Mouse (Mus musculus) forebrain, embryonic 15.5 days (tissue): Measurements from ENCODE around the gene Dcx. TPM values are rescaled to one million over a fixed set of nuclear protein-coding genes. Genes with fewer than 3 reads are reported as not detected.

Source experiments
- ATAC-seq: fragments of 200-750 bp; cut with Nextera tagmentation; replicated peaks from 2 replicates; pipeline ENCODE4 v1.8.0; 2017; ENCODE audit warnings: mild to moderate bottlenecking, moderate TSS enrichment, moderate library complexity
- H3K27ac ChIP-seq: fragments of 300-500 bp; sonication (generic); replicated peaks from 2 replicates; pipeline ENCODE4 v1.5.1; 2015; ENCODE audit warnings: mild to moderate bottlenecking, inconsistent platforms
- H3K27me3 ChIP-seq: fragments of 300-500 bp; sonication (generic); 2 replicates; pipeline ENCODE4 v1.6.1; 2015; ENCODE audit warnings: inconsistent platforms
- H3K36me3 ChIP-seq: fragments of 300-500 bp; sonication (generic); 2 replicates; pipeline ENCODE4 v1.6.1; 2015; ENCODE audit warnings: mild to moderate bottlenecking, inconsistent platforms
- H3K4me1 ChIP-seq: fragments of 300-500 bp; sonication (generic); 2 replicates; pipeline ENCODE4 v1.6.1; 2015; ENCODE audit warnings: inconsistent platforms
- H3K4me2 ChIP-seq: fragments of 300-500 bp; sonication (generic); replicated peaks from 2 replicates; pipeline ENCODE4 v1.6.1; 2015; ENCODE audit warnings: mild to moderate bottlenecking, inconsistent platforms
- H3K4me3 ChIP-seq: fragments of 300-500 bp; sonication (generic); 2 replicates; pipeline ENCODE4 v1.5.1; 2015; ENCODE audit warnings: mild to moderate bottlenecking, inconsistent platforms
- H3K9ac ChIP-seq: fragments of 300-500 bp; sonication (generic); replicated peaks from 2 replicates; pipeline ENCODE4 v1.6.1; 2015; ENCODE audit warnings: mild to moderate bottlenecking, inconsistent platforms
- H3K9me3 ChIP-seq: fragments of 300-500 bp; sonication (generic); 2 replicates; pipeline ENCODE4 v1.6.1; 2016; ENCODE audit warnings: inconsistent platforms
- WGBS: fragments of 180-500 bp; shearing (Covaris S2); methylation state at CpG from one replicate; pipeline ENCODE4 v1.1.7; 2015; ENCODE audit warnings: mixed read lengths; 5-methylcytosine and 5-hydroxymethylcytosine counted together
- polyA plus RNA-seq: library from polyadenylated mRNA; unstranded; fragments of >200 nt; fragmentation: Nextera tagmentation; extraction: Ambion mirVana; gene quantifications from 2 replicates; pipeline ENCODE4 v1.2.1, GENCODE M21; 2015

The Dcx gene
- polyA plus RNA-seq, 1 experiment from 2014 or later: 353 TPM

DNA sequence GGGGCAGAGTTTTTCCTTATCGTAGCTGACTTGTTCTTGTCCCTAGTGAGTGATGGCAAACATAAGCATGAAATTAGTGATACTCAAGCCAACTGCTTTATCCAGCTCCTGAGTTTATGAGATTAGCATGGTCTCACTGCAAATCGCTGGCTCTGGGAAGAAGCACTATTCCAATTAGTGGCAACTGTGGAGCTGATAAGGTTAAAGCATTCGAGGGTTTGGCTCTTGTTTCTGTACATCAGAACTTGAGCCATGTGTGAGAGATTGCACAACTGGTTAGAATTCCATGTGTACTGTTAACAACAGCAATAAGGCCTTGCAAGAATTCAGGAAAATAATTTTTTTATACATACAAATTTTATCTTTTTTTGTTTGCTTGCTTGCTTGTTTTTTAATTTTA is 39.9 kb downstream of the Dcx start:
- Histone ChIP-seq H3K4me2 (no peak overlapping the region), H3K9ac (no peak overlapping the region), H3K4me3 (no peak overlapping the region), H3K27ac (no peak overlapping the region), H3K27me3 (0 out of 2 replicates have a peak, but pooled peaks cover 2% of the 10 kb centered on the region), H3K4me1 (peaks cover 13% of the 10 kb centered on the region), H3K9me3 (no peaks in the 10 kb centered on the region), H3K36me3 (no peaks in the 10 kb centered on the region)
- WGBS: 66% methylated on average over 3 of the region's 3 CpGs
- no peak for ATAC-seq

DNA sequence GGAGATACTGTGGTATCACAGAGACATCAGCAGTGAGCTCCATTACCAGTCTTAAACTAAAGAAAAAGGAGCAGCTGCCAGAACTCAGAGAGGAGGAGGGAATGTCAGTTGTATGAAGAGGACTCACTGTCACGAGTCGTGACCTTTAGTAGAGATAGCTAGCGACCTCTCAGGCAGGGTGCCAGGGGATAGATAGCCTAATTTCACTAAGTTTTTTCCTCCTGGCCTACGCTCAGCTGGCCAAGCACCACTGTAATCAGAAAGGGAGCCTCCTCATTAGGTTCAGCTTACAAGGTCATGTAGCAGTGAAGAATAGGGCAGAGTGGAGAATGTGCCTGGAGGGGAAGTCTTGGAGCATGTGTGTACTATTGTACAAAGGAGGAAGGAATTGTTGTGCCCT is 47.3 kb downstream of the Dcx start:
- no peak overlapping the region for H3K4me2 ChIP-seq
- no peaks in the 10 kb centered on the region for H3K9me3 ChIP-seq
- H3K36me3 ChIP-seq: no peaks in the 10 kb centered on the region
- ATAC-seq: no peak
- H3K27me3 ChIP-seq: 0 out of 2 replicates have a peak, but pooled peaks cover 2% of the 10 kb centered on the region
- peaks cover 33% of the 10 kb centered on the region for H3K4me1 ChIP-seq
- H3K4me3 ChIP-seq: no peak overlapping the region
- H3K27ac ChIP-seq: no peak overlapping the region
- H3K9ac ChIP-seq: no peak overlapping the region
- WGBS: 66% methylated on average over 4 of the region's 4 CpGs

DNA sequence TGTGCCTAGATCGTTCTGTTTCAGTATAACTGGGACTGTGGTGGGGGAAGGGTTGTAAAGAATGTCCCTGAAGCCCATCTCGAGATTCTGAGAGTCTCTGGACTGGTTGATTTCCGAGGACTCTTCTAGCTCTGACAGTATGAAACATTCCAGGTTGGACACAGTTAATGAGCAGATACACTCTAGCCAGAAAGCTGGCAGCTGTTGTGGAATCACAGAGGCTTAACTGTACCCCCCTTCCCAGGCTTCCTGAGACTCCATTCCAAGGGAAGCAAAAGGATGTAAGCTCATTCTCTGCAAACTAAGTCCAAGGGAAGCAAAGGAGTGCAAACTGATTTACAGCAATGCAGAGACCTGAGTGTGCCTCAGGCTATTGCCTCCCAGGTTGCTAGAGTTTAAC is 48.2 kb downstream of the Dcx start:
- Histone ChIP-seq H3K27ac (no peak overlapping the region), H3K36me3 (no peaks in the 10 kb centered on the region), H3K4me2 (no peak overlapping the region), H3K9me3 (no peaks in the 10 kb centered on the region), H3K27me3 (0 out of 2 replicates have a peak, but pooled peaks cover 2% of the 10 kb centered on the region), H3K4me3 (no peak overlapping the region), H3K4me1 (peaks cover 33% of the 10 kb centered on the region), H3K9ac (no peak overlapping the region)
- no peak for ATAC-seq
- WGBS: 42% methylated on average over 3 of the region's 3 CpGs

DNA sequence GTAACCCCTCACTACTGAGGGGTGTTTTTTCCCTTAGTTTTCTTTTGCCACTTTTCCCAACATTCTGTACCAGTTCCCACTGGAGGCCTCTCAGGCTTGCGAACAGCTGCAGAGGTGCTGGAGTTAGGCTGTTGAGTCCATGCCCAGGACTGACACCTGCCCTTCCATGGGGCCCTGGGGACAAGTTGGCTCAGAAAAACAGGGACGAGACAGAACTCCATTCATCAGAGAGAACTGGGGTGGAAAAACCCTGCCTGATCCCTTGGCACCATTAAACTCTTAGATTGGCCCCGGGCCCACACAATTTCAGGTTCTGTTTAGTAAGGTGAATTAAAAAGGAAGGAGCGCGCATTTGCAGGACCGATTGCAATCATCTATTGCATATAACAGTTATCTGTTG is 48.8 kb downstream of the Dcx start:
- 0 out of 2 replicates have a peak, but pooled peaks cover 2% of the 10 kb centered on the region for H3K27me3 ChIP-seq
- H3K9me3 ChIP-seq: no peaks in the 10 kb centered on the region
- H3K36me3 ChIP-seq: no peaks in the 10 kb centered on the region
- no peak overlapping the region for H3K9ac ChIP-seq
- H3K4me2 ChIP-seq: no peak overlapping the region
- no peak overlapping the region for H3K27ac ChIP-seq
- 56% methylated on average over 6 of the region's 6 CpGs for WGBS
- H3K4me1 ChIP-seq: peaks cover 33% of the 10 kb centered on the region
- H3K4me3 ChIP-seq: no peak overlapping the region
- 0 out of 2 replicates have a peak, but pooled peaks have one; percentile 35 for ATAC-seq

DNA sequence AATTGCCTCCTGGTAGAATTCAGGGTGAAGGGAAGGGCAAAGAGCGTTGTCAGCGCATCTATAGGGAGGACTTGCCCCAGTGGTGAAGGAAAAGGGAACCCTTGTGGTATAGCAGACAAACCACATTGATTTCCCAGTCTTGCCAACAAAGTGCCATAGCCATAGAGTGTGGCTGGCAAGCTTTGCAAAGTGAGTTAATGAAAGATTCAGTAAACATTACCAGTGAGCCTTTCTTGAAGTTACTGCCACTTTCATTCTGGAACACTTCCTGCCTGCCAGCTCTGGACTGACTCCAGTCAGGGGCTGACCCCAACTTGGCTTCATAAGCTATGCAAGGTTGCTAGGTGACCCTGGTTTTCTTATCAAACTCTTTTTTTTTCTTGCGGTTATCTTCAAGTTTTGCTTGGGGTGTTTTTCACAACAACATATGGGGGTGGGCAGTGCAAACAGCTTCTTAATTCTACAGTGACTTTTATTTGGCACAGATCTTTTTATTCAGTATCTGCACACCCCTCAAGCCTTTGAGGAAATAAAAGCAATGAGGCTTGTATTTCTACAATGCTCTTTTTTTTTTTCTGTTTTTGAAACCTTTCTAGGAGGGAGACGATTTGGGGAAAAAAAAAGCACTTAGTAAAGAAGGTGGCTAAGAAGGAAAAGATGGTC is 51.2 kb downstream of the Dcx start:
- peak; percentile 78 for ATAC-seq
- H3K9ac ChIP-seq: no peak overlapping the region
- peaks cover 33% of the 10 kb centered on the region for H3K4me1 ChIP-seq
- no peak overlapping the region for H3K4me2 ChIP-seq
- peaks cover 4% of the 10 kb centered on the region for H3K36me3 ChIP-seq
- 44% methylated on average over 4 of the region's 4 CpGs for WGBS
- H3K4me3 ChIP-seq: no peak overlapping the region
- peak overlapping the region; percentile 35; the same call in 1 of the 2 replicates for H3K27ac ChIP-seq
- no peaks in the 10 kb centered on the region for H3K27me3 ChIP-seq
- no peaks in the 10 kb centered on the region for H3K9me3 ChIP-seq

DNA sequence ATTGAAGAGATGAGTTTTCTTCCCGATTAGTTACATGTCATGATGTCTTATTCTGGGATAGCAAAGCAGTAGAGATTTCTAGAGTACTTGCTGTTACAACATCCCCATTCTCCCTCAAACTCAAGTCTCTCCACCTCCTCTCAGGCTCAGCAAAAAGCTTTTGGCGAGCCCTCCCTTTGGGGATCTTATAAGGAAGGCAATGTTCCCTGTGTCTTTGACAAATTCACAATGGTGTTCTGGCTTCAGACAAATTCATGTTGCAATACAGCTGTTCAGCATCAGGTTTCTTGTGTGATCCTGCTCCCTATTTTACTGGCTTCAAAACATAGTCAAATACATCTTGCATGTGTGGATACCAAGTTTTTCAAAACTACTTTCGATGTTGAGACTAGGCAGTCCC is 53.5 kb downstream of the Dcx start:
- 91% methylated on average over 3 of the region's 3 CpGs for WGBS
- ATAC-seq: no peak
- H3K4me3 ChIP-seq: no peak overlapping the region

DNA sequence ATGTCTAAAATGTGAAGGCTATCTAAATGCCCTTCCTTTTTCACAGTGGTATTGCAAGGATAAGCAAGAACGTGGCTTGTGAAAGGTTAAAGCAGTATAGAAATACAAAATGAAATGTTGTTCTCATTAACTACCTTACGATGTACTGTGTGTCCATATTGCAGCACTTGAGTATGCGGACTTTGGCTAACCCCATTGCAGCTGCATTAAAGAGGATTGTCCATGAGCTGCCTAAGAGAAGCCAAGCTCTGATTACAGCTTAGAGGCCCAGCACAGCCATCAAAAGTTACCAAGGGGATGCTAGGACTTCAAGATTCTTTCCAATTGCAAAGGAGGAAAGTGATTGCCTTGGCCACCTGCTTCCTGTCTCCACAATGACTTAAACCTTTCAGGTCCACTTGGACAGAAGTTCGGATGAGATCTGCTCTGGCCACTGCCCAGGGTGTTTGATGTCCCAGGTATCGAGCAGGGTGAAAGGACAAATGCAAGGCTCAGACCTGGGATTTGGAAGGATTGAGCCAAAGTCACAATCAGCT is 65.9 kb downstream of the Dcx start:
- H3K4me3 ChIP-seq: no peak overlapping the region
- no peak overlapping the region for H3K9ac ChIP-seq
- no peaks in the 10 kb centered on the region for H3K4me1 ChIP-seq
- H3K27ac ChIP-seq: no peak overlapping the region
- H3K9me3 ChIP-seq: no peaks in the 10 kb centered on the region
- H3K4me2 ChIP-seq: no peak overlapping the region
- peaks cover 16% of the 10 kb centered on the region; the same call in 1 of the 2 replicates for H3K36me3 ChIP-seq
- no peaks in the 10 kb centered on the region for H3K27me3 ChIP-seq
- 87% methylated on average over 5 of the region's 5 CpGs for WGBS
- ATAC-seq: no peak

More for the DNA sequence above, 53.5 kb downstream of the Dcx start:
- H3K4me1 ChIP-seq: peaks cover 19% of the 10 kb centered on the region
- H3K4me2 ChIP-seq: no peak overlapping the region
- no peaks in the 10 kb centered on the region for H3K27me3 ChIP-seq
- no peaks in the 10 kb centered on the region for H3K9me3 ChIP-seq
- no peak overlapping the region for H3K27ac ChIP-seq
- peaks cover 12% of the 10 kb centered on the region for H3K36me3 ChIP-seq
- no peak overlapping the region for H3K9ac ChIP-seq

DNA sequence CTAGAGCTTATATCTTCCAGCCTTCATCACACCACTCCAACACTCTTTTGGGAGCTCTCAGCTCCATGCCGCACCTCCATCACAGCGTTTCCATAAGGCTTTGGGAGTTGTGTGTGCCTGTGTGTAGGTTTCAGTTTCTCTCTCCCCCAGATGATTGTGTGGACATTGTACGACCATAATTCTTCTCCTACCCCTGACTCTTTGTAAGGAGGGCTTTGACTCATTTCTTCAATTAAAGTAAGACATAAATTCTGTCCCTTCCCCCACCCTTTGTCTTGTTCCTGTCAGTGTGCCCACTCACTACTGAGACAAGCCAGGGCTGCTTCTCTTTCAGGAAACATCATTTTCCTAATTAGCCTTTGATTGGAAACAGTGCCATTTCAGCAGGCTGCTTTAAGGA is 81.8 kb downstream of the Dcx start:
- H3K4me2 ChIP-seq: no peak overlapping the region
- no peaks in the 10 kb centered on the region for H3K27me3 ChIP-seq
- H3K9me3 ChIP-seq: no peaks in the 10 kb centered on the region
- H3K4me1 ChIP-seq: no peaks in the 10 kb centered on the region
- WGBS: 72% methylated on average over 3 of the region's 3 CpGs
- H3K4me3 ChIP-seq: no peak overlapping the region
- no peak for ATAC-seq
- H3K36me3 ChIP-seq: no peaks in the 10 kb centered on the region
- H3K27ac ChIP-seq: no peak overlapping the region
- no peak overlapping the region for H3K9ac ChIP-seq

DNA sequence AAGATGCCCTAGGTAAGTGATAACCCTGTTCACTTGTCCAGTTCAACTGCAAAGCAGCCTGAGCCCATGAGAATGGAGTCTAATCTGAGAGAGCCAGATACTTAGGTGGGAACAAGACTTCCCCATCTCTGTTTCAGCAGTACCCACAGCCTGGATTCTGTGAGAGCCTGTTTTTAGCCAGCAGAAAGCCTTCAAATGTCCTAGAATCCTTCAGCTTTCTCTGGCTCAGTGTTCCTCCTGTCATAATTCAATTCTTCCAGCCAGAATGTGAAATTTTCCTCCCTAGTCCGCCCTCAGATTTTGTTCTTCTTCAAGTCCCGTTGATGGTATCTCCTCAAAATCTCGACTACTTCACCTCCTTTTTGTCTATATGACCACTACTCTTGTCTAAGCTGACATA is 83.1 kb downstream of the Dcx start:
- no peaks in the 10 kb centered on the region for H3K9me3 ChIP-seq
- no peak for ATAC-seq
- no peak overlapping the region for H3K4me2 ChIP-seq
- 84% methylated on average over 3 of the region's 3 CpGs for WGBS
- H3K27me3 ChIP-seq: no peaks in the 10 kb centered on the region
- no peak overlapping the region for H3K27ac ChIP-seq
- no peaks in the 10 kb centered on the region for H3K36me3 ChIP-seq
- H3K9ac ChIP-seq: no peak overlapping the region
- H3K4me3 ChIP-seq: no peak overlapping the region
- no peaks in the 10 kb centered on the region for H3K4me1 ChIP-seq

DNA sequence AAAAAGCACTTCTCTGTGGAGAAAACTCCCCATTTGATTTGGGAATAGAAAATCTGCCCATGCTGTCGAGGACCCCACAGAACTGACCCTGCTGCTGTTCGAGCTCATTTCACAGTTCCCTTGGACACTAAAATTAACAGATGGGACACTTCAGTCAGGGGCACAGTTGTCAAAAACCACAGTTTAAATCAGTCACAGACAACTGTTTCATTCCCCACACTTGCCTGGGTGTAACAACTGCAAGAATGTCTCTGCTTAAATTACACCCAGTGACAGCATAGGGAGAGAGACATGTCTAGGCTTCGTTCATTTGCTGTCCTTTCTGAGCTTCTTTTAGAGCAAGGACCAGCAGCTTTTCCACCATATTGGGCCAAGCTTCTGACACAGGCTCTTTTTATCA is 86.5 kb downstream of the Dcx start:
- Histone ChIP-seq H3K4me2 (no peak overlapping the region), H3K27me3 (no peaks in the 10 kb centered on the region), H3K36me3 (no peaks in the 10 kb centered on the region), H3K4me3 (no peak overlapping the region), H3K9ac (no peak overlapping the region), H3K4me1 (no peaks in the 10 kb centered on the region), H3K27ac (no peak overlapping the region), H3K9me3 (no peaks in the 10 kb centered on the region)
- 71% methylated on average over 3 of the region's 3 CpGs for WGBS
- ATAC-seq: no peak

DNA sequence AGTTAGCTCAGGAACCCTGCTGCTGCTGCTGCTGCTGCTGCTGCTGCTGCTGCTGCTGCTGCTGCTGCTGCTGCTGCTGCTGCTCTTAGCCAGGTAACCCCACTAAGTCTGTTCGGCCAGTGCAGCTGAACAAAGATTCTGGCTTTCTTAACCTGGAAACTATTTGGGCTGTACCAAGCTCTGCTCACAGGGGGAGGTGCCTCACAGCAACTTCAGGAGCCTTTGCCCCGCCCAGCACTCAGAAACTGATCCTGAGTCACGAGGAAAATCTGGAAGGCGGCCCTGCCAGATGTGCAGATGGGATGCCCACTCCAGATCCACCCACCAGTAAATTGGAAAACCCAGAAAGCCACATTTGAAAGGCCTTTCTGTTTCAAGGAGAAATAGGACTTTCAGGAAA is 105.9 kb downstream of the Dcx start, which contains the start of gene Capn6:
TSS of gene Capn6 (minus strand) at position 203 of the 400 bp plus-strand sequence.
- 40% methylated on average over 4 of the region's 4 CpGs for WGBS
- ATAC-seq: no peak

DNA sequence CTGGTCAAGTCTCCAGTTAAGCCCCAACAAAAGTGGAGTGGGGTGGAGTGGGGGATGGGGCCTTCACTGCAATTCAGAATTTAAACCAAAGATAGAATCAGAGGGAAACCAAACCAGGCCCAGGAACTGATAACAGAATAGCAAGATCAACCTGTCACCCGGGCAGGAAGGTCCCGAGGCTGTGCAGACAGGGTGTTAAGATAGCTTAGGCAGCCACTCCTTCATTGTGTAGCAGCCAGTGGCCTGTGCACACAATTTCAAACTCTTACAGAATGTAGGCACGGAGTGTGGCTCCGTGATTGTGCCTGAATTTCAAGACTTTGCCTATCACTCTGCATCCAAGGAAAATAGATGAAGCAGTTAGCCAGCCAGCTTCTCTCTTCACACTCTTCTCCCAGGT is 106.6 kb downstream of the Dcx start:
- H3K9me3 ChIP-seq: no peaks in the 10 kb centered on the region
- ATAC-seq: no peak
- WGBS: 54% methylated on average over 4 of the region's 4 CpGs

More for the DNA sequence above, 105.9 kb downstream of the Dcx start, which contains the start of gene Capn6:
- Histone ChIP-seq H3K4me1 (no peaks in the 10 kb centered on the region), H3K9ac (no peak within 1 kb of the TSS), H3K27ac (no peak within 1 kb of the TSS), H3K4me3 (no peak within 1 kb of the TSS), H3K27me3 (no peaks in the 10 kb centered on the region), H3K4me2 (no peak within 1 kb of the TSS), H3K9me3 (no peaks in the 10 kb centered on the region), H3K36me3 (no peaks in the 10 kb centered on the region)

DNA sequence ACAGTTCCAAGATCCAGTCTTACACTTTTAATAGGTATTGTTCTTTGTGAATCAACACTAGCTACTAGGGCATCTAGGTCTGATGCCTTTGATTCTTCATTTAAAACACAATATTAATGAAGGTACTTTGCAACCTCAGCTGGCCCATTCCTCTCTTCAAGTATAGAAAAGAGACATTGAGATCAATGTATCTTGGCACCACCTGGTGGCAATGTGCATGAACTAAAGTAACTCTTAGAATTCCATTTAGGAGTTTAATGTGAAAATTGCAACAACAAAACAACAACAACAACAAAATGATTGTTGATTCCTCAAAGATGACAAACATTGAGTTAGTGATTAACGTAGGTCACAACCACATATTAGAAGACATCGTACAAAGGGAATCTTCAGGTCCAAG is 114.2 kb downstream of the Dcx start:
- WGBS: 93% methylated on average over 2 of the region's 2 CpGs
- no peak for ATAC-seq
- no peaks in the 10 kb centered on the region for H3K4me1 ChIP-seq

More for the DNA sequence above, 106.6 kb downstream of the Dcx start:
- Histone ChIP-seq H3K27ac (no peak overlapping the region), H3K4me2 (no peak overlapping the region), H3K36me3 (no peaks in the 10 kb centered on the region), H3K9ac (no peak overlapping the region), H3K4me1 (no peaks in the 10 kb centered on the region), H3K27me3 (no peaks in the 10 kb centered on the region), H3K4me3 (no peak overlapping the region)

More for the DNA sequence above, 114.2 kb downstream of the Dcx start:
- no peaks in the 10 kb centered on the region for H3K9me3 ChIP-seq
- no peak overlapping the region for H3K4me2 ChIP-seq
- no peak overlapping the region for H3K4me3 ChIP-seq
- H3K36me3 ChIP-seq: no peaks in the 10 kb centered on the region
- H3K9ac ChIP-seq: no peak overlapping the region
- H3K27me3 ChIP-seq: no peaks in the 10 kb centered on the region
- no peak overlapping the region for H3K27ac ChIP-seq
